Mouse (Mus musculus): ENCODE data around the gene Tfcp2. TPM values are rescaled to one million over a fixed set of nuclear protein-coding genes. Genes with fewer than 3 reads are reported as not detected.
"Not testable (repeated sequence)": the region's sequence is repeated elsewhere in the genome, so short reads cannot be mapped to it uniquely, and the experiment has no call there.

Tfcp2 gene
- total RNA-seq, 2 experiments from 2014 or later, result 28.4 to 29.2 TPM

DNA sequence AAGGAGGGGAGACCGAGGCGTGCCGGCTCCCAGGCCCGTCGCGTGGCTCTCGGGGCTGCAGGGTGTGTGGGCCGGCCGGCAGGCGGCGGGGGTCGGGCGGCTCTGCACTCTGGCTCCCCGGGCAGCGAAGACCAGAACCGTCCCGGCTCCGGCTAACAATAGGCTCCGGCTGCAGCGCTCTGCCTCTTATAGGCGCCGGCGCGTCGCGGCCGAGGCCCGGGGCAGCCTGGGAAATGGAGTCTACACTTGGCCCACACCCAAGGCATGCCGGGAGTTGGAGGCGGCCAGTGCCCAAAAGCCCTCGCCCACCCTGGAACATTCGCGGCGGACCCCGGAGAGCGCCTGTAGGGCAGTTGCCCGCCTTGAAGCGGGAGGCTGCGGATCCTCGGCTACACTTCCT, 56.7 kb downstream of the Tfcp2 start, which contains the start of gene Csrnp2:
Gene Csrnp2 (minus strand): TSS at position 387 of the 400 bp plus-strand sequence.
- DNase-seq (ENCODE audit: low spot score in 2 of 2), result peak; percentile 93 to 95
- intact Hi-C loops (cut with DNase I), result no loop called here

DNA sequence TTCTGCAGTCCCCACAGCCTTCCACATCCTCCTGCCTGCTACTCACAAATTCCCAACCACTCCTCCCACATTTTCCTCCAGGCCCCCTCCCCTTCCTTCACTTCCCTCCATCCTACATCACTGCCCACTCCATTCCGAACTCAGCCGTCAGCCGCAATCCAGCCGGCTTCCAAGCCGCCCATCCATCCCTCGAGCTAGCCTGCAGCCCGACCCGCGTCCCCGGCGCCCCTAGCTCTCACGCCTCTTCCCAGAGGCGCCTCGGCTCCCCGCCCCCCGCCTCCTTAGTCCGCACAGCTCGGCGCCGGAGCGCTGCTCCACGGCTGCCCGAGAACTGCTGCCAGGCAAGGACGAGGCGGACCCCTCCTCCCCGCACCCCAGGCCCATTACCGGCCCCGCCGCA, 57.2 kb downstream of the Tfcp2 start:
- peak; percentile 52 to 65 for DNase-seq (ENCODE audit: low spot score in 2 of 2)
- intact Hi-C loops (cut with DNase I), result loop anchor here (5.0 kb wide), 1 partner anchor 118 kb away; no protein-coding TSS in a partner anchor

- no peak for DNase-seq (ENCODE audit: low spot score in 2 of 2)
- intact Hi-C loops (cut with DNase I), result loop anchor here (5.0 kb wide), 1 partner anchor 120 kb away; no protein-coding TSS in a partner anchor
Measured at GRCm38 (mm10) chr15:100491966-100492365, 59.8 kb downstream of the Tfcp2 start.

GRCm38 (mm10) chr15:100489263-100489662, 62.5 kb downstream of the Tfcp2 start:
- no peak for DNase-seq (ENCODE audit: low spot score in 2 of 2)
- intact Hi-C loops (cut with DNase I), result no loop called here

GRCm38 (mm10) chr15:100488297-100488696, 63.5 kb downstream of the Tfcp2 start:
- intact Hi-C loops (cut with DNase I); DNase-seq (ENCODE audit: low spot score in 2 of 2): not testable (repeated sequence)

GRCm38 (mm10) chr15:100487050-100487449, 64.8 kb downstream of the Tfcp2 start:
- DNase-seq (ENCODE audit: low spot score in 2 of 2), result no peak
- intact Hi-C loops (cut with DNase I), result no loop called here

GRCm38 (mm10) chr15:100486450-100486849, 65.4 kb downstream of the Tfcp2 start:
- intact Hi-C loops (cut with DNase I), result no loop called here
- no peak for DNase-seq (ENCODE audit: low spot score in 2 of 2)

DNA sequence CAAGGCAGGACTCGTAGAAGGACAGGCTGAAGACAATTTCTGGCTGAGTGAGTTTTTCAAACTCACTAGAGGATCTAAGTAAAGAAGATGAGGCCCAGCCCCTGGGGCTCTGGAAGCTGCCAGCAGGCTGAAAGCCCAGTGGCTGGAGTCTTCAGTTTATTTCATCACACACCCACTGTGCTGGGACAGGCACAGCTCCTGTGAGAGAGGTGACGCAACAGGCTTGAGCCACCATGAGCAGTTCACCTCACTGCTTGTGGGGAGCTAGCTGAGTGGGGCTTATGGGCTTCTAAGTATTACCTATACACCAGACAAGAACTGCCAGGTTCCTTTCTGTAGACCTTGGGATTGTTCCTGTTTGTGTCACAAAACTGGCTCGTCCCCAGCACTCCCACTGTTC, 66.2 kb downstream of the Tfcp2 start:
- no peak for DNase-seq (ENCODE audit: low spot score in 2 of 2)
- intact Hi-C loops (cut with DNase I), result no loop called here

- intact Hi-C loops (cut with DNase I), result loop anchor here (10.0 kb wide), 1 partner anchor 206 kb away; the partner anchor contains the start of gene Cela1
- DNase-seq (ENCODE audit: low spot score in 2 of 2), result no peak
Measured at GRCm38 (mm10) chr15:100478925-100479324, 72.9 kb downstream of the Tfcp2 start.

DNA sequence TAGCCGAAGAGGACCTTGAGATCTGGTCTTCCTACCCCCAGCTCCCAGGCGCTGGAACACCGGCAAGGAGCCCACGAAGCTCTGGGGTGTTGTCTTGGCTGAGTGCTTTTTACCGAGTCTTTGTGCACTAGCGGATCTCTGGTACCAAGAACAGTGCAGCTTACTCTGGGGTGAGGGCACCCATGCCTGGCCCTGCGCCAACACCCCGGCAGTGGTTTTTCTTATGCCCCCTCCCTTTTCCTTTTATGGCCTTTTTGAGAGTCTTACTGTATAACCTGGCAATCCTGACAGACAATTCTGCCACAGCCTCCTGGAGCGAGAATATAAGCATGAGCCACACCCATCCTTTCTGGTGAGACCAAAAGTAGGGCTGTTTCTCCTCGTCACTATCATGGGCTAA, 73.5 kb downstream of the Tfcp2 start:
- intact Hi-C loops (cut with DNase I), result loop anchor here (10.0 kb wide), 1 partner anchor 206 kb away; the partner anchor contains the start of gene Cela1
- no peak for DNase-seq (ENCODE audit: low spot score in 2 of 2)

GRCm38 (mm10) chr15:100473926-100474503, 77.8 kb downstream of the Tfcp2 start:
- no peak for DNase-seq (ENCODE audit: low spot score in 2 of 2)
- intact Hi-C loops (cut with DNase I), result loop anchor here (10.0 kb wide), 1 partner anchor 211 kb away; the partner anchor contains the start of gene Cela1

- no peak for DNase-seq (ENCODE audit: low spot score in 2 of 2)
- intact Hi-C loops (cut with DNase I), result loop anchor here (10.0 kb wide), 1 partner anchor 215 kb away; the partner anchor contains the start of gene Cela1
Measured at GRCm38 (mm10) chr15:100470037-100470436, 81.8 kb downstream of the Tfcp2 start.

DNA sequence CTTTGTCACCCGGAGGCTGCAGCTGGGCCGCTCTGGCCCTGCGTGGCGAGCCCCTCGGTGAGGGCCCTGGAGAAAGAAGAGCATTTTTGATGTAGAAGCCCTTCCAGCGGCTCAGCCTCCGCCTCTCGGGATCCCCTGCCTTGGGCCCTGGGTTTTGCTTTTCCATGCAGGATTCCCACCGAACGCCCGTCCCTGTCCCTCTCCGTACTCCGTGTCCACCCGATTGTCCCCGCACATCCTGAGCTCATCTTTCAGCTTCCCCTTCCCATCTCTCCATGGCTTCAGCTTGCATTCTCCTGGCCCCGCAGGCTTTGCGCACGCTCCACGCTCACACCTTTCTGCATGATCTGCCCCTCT, 82.6 kb downstream of the Tfcp2 start:
- intact Hi-C loops (cut with DNase I), result loop anchor here (10.0 kb wide), 1 partner anchor 204 kb away; no protein-coding TSS in a partner anchor
- DNase-seq (ENCODE audit: low spot score in 2 of 2), result peak in 1 of 2 experiments; percentile 53

DNA sequence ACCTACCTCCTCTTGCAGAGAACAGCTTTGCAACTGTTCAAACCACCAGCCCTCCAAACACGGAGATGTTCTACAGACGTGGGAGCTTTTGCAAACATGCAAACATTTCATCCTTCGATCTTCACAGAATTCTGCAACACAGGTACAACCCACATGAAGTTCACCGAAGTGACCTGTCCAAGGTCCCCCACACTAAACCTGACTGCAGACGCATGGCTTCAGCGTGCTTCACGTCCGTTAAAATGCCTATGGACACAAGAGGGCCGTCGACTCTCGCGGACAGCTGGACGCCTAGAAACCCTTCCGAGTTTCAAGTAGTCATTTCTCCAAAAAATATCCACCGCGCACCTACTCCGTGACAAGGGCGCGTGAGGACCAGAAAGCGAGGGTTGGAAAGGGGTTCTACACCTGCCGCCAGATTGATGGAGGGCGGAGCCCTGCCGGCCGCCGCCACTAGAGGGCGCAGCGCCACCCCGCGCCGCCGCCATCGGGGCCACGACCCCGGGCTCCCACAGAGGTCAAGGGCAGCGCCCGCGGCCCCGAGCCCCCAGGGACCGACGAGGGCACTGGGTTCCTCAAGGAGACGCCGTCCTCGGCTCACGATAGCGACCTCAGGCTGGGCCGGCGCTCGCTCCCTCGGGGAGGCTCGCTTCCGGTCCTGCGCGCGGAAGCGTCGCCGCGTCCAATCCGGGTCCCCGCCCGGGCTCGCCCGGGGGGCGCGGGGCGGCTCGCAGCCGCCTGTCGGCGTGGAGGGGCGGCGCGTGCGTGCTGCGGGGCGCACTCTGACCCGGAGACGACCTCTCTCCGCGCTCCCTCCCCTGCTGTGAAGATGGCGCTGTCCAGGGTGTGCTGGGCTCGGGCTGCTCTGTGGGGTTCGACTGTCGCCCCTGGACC, 83.3 kb downstream of the Tfcp2 start, which contains the start of gene Letmd1:
Gene Letmd1 (plus strand): TSS at position 729 of the 894 bp plus-strand sequence.
- intact Hi-C loops (cut with DNase I), result loop anchor here (10.0 kb wide), 1 partner anchor 204 kb away; no protein-coding TSS in a partner anchor
- peak; percentile 89 to 91 for DNase-seq (ENCODE audit: low spot score in 2 of 2)

DNA sequence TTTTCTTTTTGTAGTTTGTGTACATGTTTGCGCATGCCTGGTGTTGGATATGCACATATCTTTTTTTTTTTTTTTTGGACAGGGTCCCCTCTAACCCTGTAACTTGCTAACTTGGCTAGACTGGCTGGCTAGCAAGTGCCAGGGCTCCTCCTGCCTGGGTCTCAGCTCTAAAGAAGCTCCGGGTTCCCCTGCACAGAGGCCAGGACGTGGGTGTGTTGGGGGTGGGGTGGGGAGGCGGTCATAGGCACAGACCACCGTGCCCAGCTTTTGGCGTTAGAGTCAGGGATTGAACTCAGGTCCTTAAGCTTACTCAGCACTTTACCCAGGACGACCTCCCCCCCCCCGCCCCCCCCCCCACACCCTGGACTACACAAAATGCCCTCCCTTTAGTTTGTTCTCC, 84.1 kb downstream of the Tfcp2 start:
- intact Hi-C loops (cut with DNase I), result loop anchor here (10.0 kb wide), 1 partner anchor 203 kb away; no protein-coding TSS in a partner anchor
- DNase-seq (ENCODE audit: low spot score in 2 of 2), result no peak

DNA sequence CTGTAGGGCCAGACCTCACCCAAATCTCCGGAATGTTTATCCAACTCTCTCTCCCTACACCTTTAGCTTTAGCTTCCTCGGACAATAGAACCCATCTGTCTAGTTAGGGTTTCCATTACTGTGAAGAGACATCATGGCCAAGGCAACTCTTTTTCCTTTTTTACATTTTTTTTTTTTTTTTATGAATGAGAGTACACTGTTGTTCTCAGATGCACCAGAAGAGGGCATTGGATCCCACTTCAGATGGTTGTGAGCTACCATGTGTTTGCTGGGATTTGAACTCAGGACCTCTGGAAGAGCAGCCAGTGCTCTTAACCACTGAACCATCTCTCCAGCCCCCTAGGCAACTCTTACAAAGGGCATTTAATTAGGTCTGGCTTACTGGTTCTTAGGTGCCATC, 86.4 kb downstream of the Tfcp2 start:
- intact Hi-C loops (cut with DNase I), result loop anchor here (10.0 kb wide), 1 partner anchor 201 kb away; no protein-coding TSS in a partner anchor

GRCm38 (mm10) chr15:100463712-100464111, 88.1 kb downstream of the Tfcp2 start:
- peak; percentile 82 to 86 for DNase-seq (ENCODE audit: low spot score in 2 of 2)
- intact Hi-C loops (cut with DNase I), result loop anchor here (10.0 kb wide), 1 partner anchor 199 kb away; no protein-coding TSS in a partner anchor

More for the DNA sequence above, 86.4 kb downstream of the Tfcp2 start:
- DNase-seq (ENCODE audit: low spot score in 2 of 2), result no peak

- intact Hi-C loops (cut with DNase I), result loop anchor here (10.0 kb wide), 1 partner anchor 197 kb away; no protein-coding TSS in a partner anchor
Measured at GRCm38 (mm10) chr15:100462086-100462485, 89.7 kb downstream of the Tfcp2 start.

GRCm38 (mm10) chr15:100461646-100462045, 90.2 kb downstream of the Tfcp2 start:
- intact Hi-C loops (cut with DNase I), result loop anchor here (10.0 kb wide), 1 partner anchor 197 kb away; no protein-coding TSS in a partner anchor

More at GRCm38 (mm10) chr15:100462086-100462485, 89.7 kb downstream of the Tfcp2 start:
- no peak for DNase-seq (ENCODE audit: low spot score in 2 of 2)

More at GRCm38 (mm10) chr15:100461646-100462045, 90.2 kb downstream of the Tfcp2 start:
- DNase-seq (ENCODE audit: low spot score in 2 of 2), result no peak
